20 mouse cellular contexts compared by ENCODE assay signal in genomic region chr3:105018783-105019105, GRCm38 (mm10). TPM values are rescaled to one million over a fixed set of nuclear protein-coding genes. Genes with fewer than 3 reads are reported as not detected.
DNase-seq lines count a peak whose midpoint lies in the region; ATAC-seq and TF ChIP-seq lines count a peak whose summit lies in the region.
"Had no signal": no experiment of that assay in that cellular context is flagged by ENCODE, and none has a peak within 500 bp of the region (broad histone marks: within the 10 kb centered on the region; RNA-seq: fewer than 3 reads in every experiment).

No protein-coding gene starts in this region.

- DNase-seq in heart, adult 2 months: peak in 1 of 2 experiments; percentile 30
- DNase-seq in heart, postnatal 10 days: no peak
- no peak for DNase-seq in kidney, adult 18-20 months
- no peak for DNase-seq in lung, postnatal 25 days (ENCODE audit: low spot score)
- no peak for DNase-seq in thymus, postnatal 25 days
- DNase-seq: cerebellum, adult 18-20 months; layer of hippocampus, postnatal 36 days; spleen, adult 18-20 months had no signal

- H3K9ac ChIP-seq in heart, adult 2 months (ENCODE audit: low read depth, low read length): no peak overlapping the region
- no peak overlapping the region for H3K9ac ChIP-seq in kidney, embryonic 14.5 days (ENCODE audit: low read depth, low read length)
- no peak overlapping the region for H3K9ac ChIP-seq in lung, embryonic 15.5 days
- no peak overlapping the region for H3K9ac ChIP-seq in neural tube, embryonic 15.5 days (replicated peaks)
- H3K9ac ChIP-seq: limb, embryonic 12.5 days; neural tube, embryonic 12.5 days had no signal

- H3K9me3 ChIP-seq in kidney, embryonic 14.5 days (ENCODE audit: control insufficient read depth, low read length): no peaks in the 10 kb centered on the region
- no peaks in the 10 kb centered on the region for H3K9me3 ChIP-seq in lung, embryonic 15.5 days
- H3K9me3 ChIP-seq in neural tube, embryonic 15.5 days (replicated peaks): no peaks in the 10 kb centered on the region
- H3K9me3 ChIP-seq: limb, embryonic 12.5 days; neural tube, embryonic 12.5 days had no signal

- peaks cover 27% of the 10 kb centered on the region for H3K36me3 ChIP-seq in heart, adult 2 months (ENCODE audit: control insufficient read depth, insufficient read depth, low read length)
- H3K36me3 ChIP-seq in kidney, embryonic 14.5 days (ENCODE audit: control insufficient read depth, insufficient read depth, low read length): 0 out of 2 replicates have a peak, but pooled peaks cover 3% of the 10 kb centered on the region
- no peaks in the 10 kb centered on the region; the same call in 1 of the 2 replicates for H3K36me3 ChIP-seq in lung, embryonic 15.5 days
- H3K36me3 ChIP-seq in neural tube, embryonic 15.5 days: 0 out of 2 replicates have a peak, but pooled peaks cover 7% of the 10 kb centered on the region

- no peak for TF ChIP-seq EP300 in heart, adult 2 months (IDR thresholded peaks at IDR 0.05; ENCODE audit: insufficient read depth, low read depth, low read length)

- no peak overlapping the region for H3K4me3 ChIP-seq in heart, adult 2 months
- no peak overlapping the region for H3K4me3 ChIP-seq in kidney, embryonic 14.5 days (ENCODE audit: low read length)
- H3K4me3 ChIP-seq in lung, embryonic 15.5 days: no peak overlapping the region
- H3K4me3 ChIP-seq in neural tube, embryonic 15.5 days (replicated peaks): no peak overlapping the region
- H3K4me3 ChIP-seq: limb, embryonic 12.5 days; neural tube, embryonic 12.5 days had no signal

- TF ChIP-seq POLR2A in heart, adult 2 months (IDR thresholded peaks at IDR 0.05; ENCODE audit: insufficient read depth, low read depth, low read length): no peak

- no peaks in the 10 kb centered on the region for H3K27me3 ChIP-seq in heart, adult 2 months (ENCODE audit: control insufficient read depth, insufficient read depth, low read length)
- H3K27me3 ChIP-seq in kidney, embryonic 14.5 days (ENCODE audit: control insufficient read depth, insufficient read depth, low read length): no peaks in the 10 kb centered on the region
- H3K27me3 ChIP-seq in lung, embryonic 15.5 days: no peaks in the 10 kb centered on the region
- H3K27me3 ChIP-seq in neural tube, embryonic 15.5 days (replicated peaks): no peaks in the 10 kb centered on the region
- H3K27me3 ChIP-seq: limb, embryonic 12.5 days; neural tube, embryonic 12.5 days; Patski had no signal

- ATAC-seq in kidney, embryonic 14.5 days (ENCODE audit: low FRiP score, low TSS enrichment): no peak
- ATAC-seq in lung, embryonic 15.5 days (ENCODE audit: borderline replicate concordance, extremely low read depth, low FRiP score, low TSS enrichment): no peak
- no peak for ATAC-seq in neural tube, embryonic 15.5 days (ENCODE audit: low FRiP score)
- ATAC-seq: midbrain, embryonic 16.5 days; Patski had no signal

- H3K4me2 ChIP-seq in kidney, embryonic 14.5 days (replicated peaks; ENCODE audit: low read depth, low read length): no peak overlapping the region
- H3K4me2 ChIP-seq in lung, embryonic 15.5 days: no peak overlapping the region
- H3K4me2 ChIP-seq in neural tube, embryonic 15.5 days: no peak overlapping the region
- H3K4me2 ChIP-seq: limb, embryonic 12.5 days; neural tube, embryonic 12.5 days had no signal

- 50% methylated on average over 6 of the region's 6 CpGs for WGBS in heart, adult 2 months
- WGBS in kidney, embryonic 14.5 days: 80% methylated on average over 6 of the region's 6 CpGs
- WGBS in lung, embryonic 15.5 days: 74% methylated on average over 6 of the region's 6 CpGs
- WGBS in neural tube, embryonic 15.5 days: 92% methylated on average over 6 of the region's 6 CpGs

- no peak for TF ChIP-seq CTCF in heart, adult 2 months (IDR thresholded peaks at IDR 0.05)

- peaks cover 46% of the 10 kb centered on the region for H3K4me1 ChIP-seq in heart, adult 2 months (ENCODE audit: control insufficient read depth, insufficient read depth, low read length)
- no peaks in the 10 kb centered on the region for H3K4me1 ChIP-seq in kidney, embryonic 14.5 days (ENCODE audit: control insufficient read depth, insufficient read depth, low read length)
- H3K4me1 ChIP-seq in lung, embryonic 15.5 days: peaks cover 53% of the 10 kb centered on the region
- H3K4me1 ChIP-seq in neural tube, embryonic 15.5 days: peaks cover 4% of the 10 kb centered on the region
- H3K4me1 ChIP-seq: neural tube, embryonic 12.5 days had no signal

- H3K79me2 ChIP-seq in heart, adult 2 months (replicated peaks; ENCODE audit: control insufficient read depth, insufficient read depth, low read length): peaks cover 2% of the 10 kb centered on the region; the same call in 1 of the 2 replicates

- H3K27ac ChIP-seq in heart, adult 2 months: peak overlapping the region; percentile 88
- peak overlapping the region; percentile 33; the same call in 1 of the 2 replicates for H3K27ac ChIP-seq in kidney, embryonic 14.5 days (ENCODE audit: low read depth, low read length)
- peak overlapping the region; percentile 56 for H3K27ac ChIP-seq in lung, embryonic 15.5 days
- 0 out of 2 replicates have a peak overlapping the region, but pooled peaks have one; percentile 33 for H3K27ac ChIP-seq in neural tube, embryonic 15.5 days (replicated peaks)
- H3K27ac ChIP-seq: limb, embryonic 12.5 days; macrophage; neural tube, embryonic 12.5 days had no signal

- intact Hi-C loops in heart, adult 2 months (cut with DNase I): no loop called here
- intact Hi-C loops in heart, postnatal 10 days (cut with DNase I): no loop called here

RNA-seq across cellular contexts. Expression of gene Cttnbp2nl, which starts 34.2 kb away (rescaled TPM):
- total RNA-seq in heart, adult 2 months (2021): 10 to 100 TPM; 15.3 to 20.9 TPM
- 3.9 and 4.1 TPM in 2 replicates for polyA plus RNA-seq in heart, adult 2 months (2012; rRNA removed)
- total RNA-seq in heart, postnatal 10 days (2021): 10 to 100 TPM; 33.4 to 33.5 TPM
- 11.5 and 27.4 TPM in 2 replicates for polyA plus RNA-seq in kidney, embryonic 14.5 days (2014; fragmentation: Nextera tagmentation; extraction: Ambion mirVana)
- polyA plus RNA-seq in lung, embryonic 15.5 days (2015; fragmentation: Nextera tagmentation; extraction: Ambion mirVana): 32.9 and 34.5 TPM in 2 replicates
- polyA plus RNA-seq in neural tube, embryonic 15.5 days (2015; fragmentation: Nextera tagmentation; extraction: Ambion mirVana): 35.8 and 38.8 TPM in 2 replicates

RNA-seq across cellular contexts. Expression of gene 4930564D02Rik, which starts 47.9 kb away (rescaled TPM):
- not detected for total RNA-seq in heart, adult 2 months (2021)
- not detected in 2 replicates for polyA plus RNA-seq in heart, adult 2 months (2012; rRNA removed)
- total RNA-seq in heart, postnatal 10 days (2021): not detected
- polyA plus RNA-seq in kidney, embryonic 14.5 days (2014; fragmentation: Nextera tagmentation; extraction: Ambion mirVana): not detected in 2 replicates
- not detected in 2 replicates for polyA plus RNA-seq in lung, embryonic 15.5 days (2015; fragmentation: Nextera tagmentation; extraction: Ambion mirVana)
- not detected in 2 replicates for polyA plus RNA-seq in neural tube, embryonic 15.5 days (2015; fragmentation: Nextera tagmentation; extraction: Ambion mirVana)
- total RNA-seq: common myeloid progenitor, adult 5-6 weeks; heart, adult 18-20 months; layer of hippocampus, postnatal 36 days had no signal
- polyA plus RNA-seq: embryonic facial prominence, embryonic 14.5 days; forebrain, embryonic 11.5 days; limb, embryonic 12.5 days; macrophage; midbrain, embryonic 16.5 days; neural tube, embryonic 12.5 days; Patski had no signal

RNA-seq across cellular contexts. Expression of gene Wnt2b, which starts 57.0 kb away (rescaled TPM):
- total RNA-seq in heart, adult 2 months (2021): under 1 TPM; 0.76 to 0.77 TPM
- polyA plus RNA-seq in heart, adult 2 months (2012; rRNA removed): 0.51 and 0.94 TPM in 2 replicates
- total RNA-seq in heart, postnatal 10 days (2021): 1 to 10 TPM in 1 of 2 experiments, under 1 TPM in 1; 0.84 to 2.1 TPM
- 0.39 and 0.62 TPM in 2 replicates for polyA plus RNA-seq in kidney, embryonic 14.5 days (2014; fragmentation: Nextera tagmentation; extraction: Ambion mirVana)
- 2.0 and 2.4 TPM in 2 replicates for polyA plus RNA-seq in lung, embryonic 15.5 days (2015; fragmentation: Nextera tagmentation; extraction: Ambion mirVana)
- 0.78 and 0.88 TPM in 2 replicates for polyA plus RNA-seq in neural tube, embryonic 15.5 days (2015; fragmentation: Nextera tagmentation; extraction: Ambion mirVana)
- polyA plus RNA-seq: macrophage had no signal

Comparison
In these comparisons a context has a peak if more than half of its experiments do, and no peak if none do; other contexts are left out.
1. H3K27ac ChIP-seq: peak in every context shown above with its lines; median percentile 88 in heart, adult 2 months; 56 in lung, embryonic 15.5 days; 33 in kidney, embryonic 14.5 days; 33 in neural tube, embryonic 15.5 days.